Mouse (Mus musculus) heart, adult 18-20 months (tissue): Measurements from ENCODE around the gene Clca1. TPM values are rescaled to one million over a fixed set of nuclear protein-coding genes. Genes with fewer than 3 reads are reported as not detected.
"Not testable (repeated sequence)": the region's sequence is repeated elsewhere in the genome, so short reads cannot be mapped to it uniquely, and the experiment has no call there.

Source experiments
- DNase-seq, 2 experiments: peaks; one replicate each; pipeline ENCODE4 v3.0.0; 2021 to 2022; ENCODE audit warnings: mixed read lengths in 1 of 2
- long read RNA-seq, 2 experiments: library from polyadenylated mRNA; stranded (forward); transcript quantifications; one replicate each; pipeline ENCODE4 v2.0.0; 2021
- total RNA-seq, 2 experiments: library from RNA; stranded (reverse); gene quantifications; 2 replicates each; pipeline ENCODE4 v1.2.3; 2021

The Clca1 gene
- total RNA-seq, result not detected
- long read RNA-seq, experiment 1, result 0 reads
- long read RNA-seq, experiment 2, result 0 reads

DNA sequence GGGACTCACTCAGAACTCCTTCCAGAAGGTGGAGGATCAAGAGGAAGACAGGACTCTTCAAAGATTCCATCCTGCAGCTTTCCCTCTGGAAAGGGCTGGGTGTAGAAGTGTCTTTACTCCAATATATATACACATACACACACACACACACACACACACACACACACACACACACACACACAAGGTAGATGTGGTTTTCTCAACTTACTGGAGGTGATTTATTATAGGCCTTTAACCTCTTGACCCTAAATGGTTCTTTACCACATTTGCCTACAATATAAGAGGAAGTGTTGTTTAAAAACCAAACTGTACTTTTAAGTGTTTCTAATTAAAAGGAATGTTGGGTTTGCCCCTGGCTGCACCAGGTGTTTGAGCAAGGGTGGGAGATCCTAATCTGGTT is at the start of gene Clca1:
Gene Clca1, minus strand, starts transcription at position 101 of the 400 bp plus-strand sequence.
- no peak for DNase-seq

DNA sequence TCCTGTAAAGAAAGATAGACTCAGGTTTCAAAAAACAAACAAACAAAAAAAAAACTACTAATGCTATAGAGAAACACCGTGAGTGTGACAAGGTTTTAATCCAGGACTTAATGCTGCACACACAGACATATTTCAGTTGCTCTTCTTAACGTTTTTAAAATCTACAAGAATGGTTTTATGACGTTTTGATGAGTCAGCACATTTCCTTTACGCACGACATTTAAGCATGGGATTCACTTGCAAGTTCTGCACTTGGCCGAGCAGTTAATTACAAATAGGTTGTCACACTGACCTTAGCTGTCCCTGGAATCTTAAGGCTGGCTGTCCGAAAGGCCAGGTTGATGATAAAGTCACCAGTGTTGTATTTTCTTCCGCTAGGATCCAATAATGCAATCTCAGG is 48.3 kb upstream of the Clca1 start:
- no peak for DNase-seq

DNA sequence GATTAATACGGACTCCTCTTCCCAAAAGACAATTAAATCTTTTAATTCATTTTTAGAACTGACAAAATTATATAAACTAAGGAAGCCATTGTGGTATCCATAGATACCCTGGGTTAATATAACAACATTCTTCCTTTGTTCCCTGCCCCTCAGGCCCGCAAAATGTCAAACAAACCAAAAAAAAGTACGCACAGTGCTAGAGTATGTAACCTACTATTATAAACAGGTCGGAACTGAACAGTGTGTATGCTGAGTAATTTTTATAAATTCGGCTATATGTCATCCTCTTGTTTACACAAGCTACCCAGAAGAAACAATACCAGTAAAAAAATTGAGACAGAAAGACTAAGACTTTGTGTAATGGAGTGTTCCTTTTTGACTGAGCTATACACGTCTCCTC is 45.8 kb upstream of the Clca1 start:
- DNase-seq, result no peak

DNA sequence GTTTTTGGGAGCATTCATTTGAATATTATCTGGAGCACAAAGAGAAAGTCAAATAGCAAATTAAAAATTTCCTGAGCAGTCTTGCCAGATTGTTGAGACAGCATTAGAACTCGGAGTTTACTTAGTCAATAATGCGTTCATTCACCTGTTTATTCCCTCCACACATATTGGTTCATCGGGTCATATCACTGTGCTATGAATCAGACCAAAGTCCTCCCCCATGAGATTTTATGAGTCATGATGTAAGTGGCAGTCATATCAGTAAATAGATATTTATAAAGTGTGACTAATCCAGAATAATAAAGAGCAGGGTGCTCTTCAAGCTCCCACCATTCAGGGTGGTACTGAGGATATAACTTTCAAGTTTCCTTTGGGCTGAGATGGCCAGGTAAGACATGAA is 39.8 kb upstream of the Clca1 start:
- DNase-seq, result no peak

DNA sequence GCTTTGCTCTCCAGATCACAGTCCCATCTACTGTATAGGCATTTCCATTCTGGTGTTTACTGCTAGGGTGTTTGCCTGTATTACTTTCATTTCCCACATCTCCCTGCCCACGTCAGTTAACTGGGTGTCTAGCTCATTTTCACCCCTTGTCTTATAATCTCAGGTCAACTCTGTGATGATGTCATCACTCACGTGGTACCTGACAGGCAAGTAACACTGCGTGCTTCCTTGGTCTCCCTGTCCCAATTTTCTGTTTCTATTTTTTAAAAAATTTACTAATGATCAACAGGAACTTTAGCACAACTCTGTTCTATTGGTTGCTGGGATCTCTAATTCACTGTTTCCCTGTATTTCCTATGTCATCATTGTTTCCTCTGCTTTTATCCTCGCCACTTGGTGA is 36.4 kb upstream of the Clca1 start:
- no peak for DNase-seq

DNA sequence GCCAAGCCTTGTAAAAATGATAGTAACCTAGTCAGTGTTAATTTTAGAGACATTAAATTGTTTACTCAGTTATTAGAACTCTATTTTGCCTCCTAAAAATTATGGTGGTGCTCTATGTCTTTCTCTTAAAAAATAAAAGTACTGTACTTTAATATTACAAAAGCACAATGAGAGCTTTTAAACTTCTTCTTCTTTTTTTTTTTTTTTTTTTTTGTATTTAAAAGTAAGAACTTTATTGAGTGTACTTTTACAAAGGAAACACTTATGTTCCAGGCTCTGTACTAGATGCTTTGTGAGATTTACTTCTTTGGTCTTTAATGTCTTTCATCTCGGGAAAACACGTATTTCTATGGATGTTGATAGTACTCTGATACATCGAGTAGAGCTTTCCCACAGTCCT is 22.6 kb upstream of the Clca1 start:
- DNase-seq, result not testable (repeated sequence)

DNA sequence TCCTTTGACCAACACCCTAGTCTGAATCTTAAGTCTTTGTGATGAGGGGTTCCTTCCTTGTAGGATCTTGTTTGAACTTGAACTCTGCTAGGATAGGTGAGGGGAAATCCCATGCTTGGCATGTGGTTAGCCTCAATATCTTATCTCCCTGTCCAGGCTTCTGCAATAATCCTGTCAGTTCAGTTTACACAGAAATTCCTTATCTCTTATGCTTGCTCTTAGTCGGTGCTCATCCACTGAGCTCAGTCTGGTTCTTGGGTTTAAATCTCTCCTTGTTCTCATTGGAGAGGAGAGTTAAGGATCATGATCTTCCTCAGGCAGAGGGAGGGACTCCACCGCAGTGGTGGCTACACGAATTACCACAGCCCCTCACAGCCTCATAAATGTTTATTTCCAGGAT is 17.2 kb upstream of the Clca1 start:
- DNase-seq, result no peak

DNA sequence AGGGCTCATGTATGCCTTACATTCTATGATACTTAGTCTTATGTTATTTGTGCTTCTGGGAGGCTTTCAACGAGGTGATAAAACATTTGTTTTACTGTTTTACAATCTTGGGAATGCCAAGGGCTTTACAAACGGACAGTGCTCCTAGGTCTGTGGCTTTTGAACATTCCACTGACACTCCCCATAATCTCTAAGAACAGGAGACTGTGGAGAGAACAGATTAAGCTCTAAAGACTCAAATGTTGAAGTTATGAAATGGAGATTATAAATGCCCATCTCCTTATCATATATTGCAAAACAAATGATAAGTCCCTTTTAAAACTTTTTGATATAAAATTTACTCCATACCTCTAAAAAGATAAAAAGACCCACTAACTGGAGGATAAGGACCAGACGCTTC is 6.2 kb upstream of the Clca1 start:
- DNase-seq, result no peak

DNA sequence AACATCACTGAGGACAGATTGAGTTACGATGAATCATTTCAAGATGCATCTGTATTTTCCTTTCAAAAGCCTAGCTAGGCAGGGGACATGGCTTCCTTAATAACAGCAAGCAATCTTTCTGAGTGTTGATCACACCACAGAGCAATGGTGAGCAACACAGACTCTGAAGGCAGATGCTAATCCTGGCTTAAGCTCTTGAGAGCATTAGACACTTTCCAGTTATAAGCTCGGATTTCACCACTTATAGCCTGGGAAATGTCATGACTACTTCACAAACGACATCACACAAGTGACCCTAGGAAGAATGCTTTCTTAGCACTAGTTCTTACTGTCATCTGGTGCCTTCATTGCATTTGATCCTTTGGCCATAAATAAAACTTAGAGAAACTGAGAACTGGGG is 4.5 kb downstream of the Clca1 start:
- no peak for DNase-seq

DNA sequence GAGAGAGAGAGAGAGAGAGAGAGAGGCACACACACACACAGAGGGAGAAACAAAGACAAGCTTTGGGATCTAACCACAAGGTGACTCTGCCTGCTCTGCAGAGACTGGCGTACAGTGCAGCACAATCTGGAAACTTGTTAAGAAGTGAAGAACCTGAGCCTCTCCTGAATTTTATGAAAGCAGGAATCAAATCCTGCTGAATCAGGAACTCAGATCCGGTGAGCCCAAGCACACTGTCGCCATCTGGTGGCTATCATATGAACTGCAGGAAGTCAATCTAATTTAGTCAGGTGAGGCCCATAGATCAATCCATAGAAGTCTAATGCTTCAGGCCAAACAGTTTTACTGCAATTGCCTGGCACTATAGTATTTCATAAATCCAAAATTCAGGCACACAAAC is 5.8 kb downstream of the Clca1 start:
- peak; percentile 27 to 70 for DNase-seq

DNA sequence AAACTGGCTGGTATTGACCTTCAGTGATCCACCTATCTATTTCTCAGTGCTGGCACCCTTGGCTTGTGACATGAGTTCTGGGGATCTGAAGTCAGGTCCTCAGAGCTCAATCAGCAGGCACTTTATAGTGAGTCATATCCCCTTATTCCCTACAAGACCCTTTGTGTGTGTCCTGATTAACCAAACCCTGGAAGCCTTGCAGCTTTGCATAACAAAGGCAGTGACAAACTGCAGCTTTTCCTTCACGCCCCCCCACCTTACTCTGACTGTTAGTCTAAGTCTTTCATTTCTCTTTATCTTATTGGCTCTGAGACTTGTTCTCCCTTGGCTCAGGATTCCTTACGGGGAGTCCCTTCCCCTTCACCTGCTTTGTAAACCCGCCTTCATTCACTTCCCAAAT is 14.8 kb downstream of the Clca1 start:
- no peak for DNase-seq

DNA sequence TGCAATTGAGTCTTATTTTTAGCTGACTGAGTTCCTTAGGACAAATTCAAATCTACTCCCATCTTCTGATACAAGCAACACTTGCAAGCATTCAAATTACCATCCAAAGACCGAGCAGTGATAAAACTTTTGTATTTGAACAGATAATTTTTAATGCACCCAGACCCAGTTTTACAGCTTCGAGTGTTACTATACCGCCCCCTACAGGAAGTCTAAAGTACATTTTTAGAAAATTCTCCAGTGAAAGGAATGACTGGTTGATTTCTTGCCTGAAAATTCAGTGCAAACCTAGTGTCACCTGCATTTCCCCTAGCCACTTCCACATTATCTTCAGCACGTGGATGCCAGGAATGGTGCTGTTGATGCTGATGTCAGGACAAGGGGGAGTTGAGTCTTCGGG is 28.2 kb downstream of the Clca1 start:
- peak in 1 of 2 experiments; percentile 4 for DNase-seq

DNA sequence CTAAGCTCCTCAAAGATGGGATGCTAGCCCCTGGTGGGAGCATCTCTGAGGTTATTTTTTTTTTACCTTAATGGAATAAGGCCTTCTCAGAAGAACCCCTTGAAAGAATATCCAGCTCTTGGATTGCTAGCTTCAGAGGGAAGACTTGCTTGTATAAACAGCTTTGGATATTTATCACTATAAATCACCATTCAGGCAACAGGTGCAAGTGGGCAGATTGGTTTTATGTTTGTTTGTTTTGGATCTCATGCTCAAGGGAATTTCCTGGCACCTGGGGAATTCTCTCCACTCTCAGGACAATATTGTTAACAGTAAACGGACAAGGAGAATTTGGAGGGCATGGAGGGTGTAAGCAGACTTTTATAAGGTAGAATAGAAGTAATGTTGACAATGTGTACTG is 31.7 kb downstream of the Clca1 start:
- DNase-seq, result no peak

DNA sequence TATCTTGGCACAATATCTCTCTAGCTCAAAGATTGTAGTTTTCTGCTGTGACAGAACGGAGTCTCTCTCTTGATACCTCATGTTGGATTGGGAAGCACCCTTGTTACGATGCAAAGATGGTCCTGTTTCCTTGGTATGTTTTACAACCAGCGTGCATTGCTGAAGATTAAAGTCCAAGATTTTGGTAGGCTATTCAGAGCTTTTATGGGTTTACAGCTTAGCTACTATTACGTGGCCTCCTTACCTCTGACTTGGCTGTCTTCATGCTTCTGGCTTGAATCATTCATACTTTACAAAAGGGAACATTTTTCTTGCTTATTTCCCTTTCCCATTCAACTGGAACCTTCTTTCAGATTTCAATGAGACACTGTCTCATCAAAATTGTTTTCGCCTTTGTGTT is 39.5 kb downstream of the Clca1 start:
- DNase-seq, result no peak

DNA sequence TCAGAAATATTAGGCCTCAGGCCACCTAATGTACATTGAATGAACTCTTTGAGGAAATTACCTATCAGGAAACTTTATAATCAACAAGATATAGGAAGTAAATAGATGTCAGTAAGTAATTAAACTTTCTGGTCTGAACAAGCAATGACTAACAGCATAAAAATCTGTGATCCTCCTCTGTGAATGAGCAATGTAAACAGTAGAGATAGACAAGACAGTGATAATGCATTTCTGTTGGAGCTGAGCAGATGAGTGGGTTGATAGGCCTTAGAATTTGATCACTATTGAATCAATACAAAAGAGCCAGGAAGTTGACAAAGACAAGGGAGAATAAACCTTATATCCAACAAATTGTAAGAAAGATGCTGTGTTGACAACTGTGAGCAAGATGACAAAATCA is 40.0 kb downstream of the Clca1 start:
- DNase-seq, result no peak

DNA sequence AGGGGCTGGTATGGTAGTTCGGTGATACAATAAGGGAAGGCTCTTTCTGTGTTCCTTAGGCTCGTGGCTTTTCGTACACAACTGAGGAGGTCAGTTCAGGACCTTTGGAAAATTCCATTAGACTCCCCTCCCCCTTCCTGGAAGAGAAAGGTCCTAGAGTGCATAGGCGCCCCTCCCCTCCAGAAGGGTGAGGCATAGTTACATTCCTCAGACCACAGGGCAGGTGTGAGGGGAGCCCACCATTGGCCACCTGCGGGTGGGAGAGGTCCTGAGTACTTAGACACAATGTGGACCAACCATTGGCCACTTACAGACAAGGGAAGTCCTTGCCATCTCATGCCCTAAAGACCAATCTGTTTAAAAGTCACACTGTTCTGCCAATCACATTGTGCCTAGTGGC is 46.7 kb downstream of the Clca1 start:
- DNase-seq, result no peak

DNA sequence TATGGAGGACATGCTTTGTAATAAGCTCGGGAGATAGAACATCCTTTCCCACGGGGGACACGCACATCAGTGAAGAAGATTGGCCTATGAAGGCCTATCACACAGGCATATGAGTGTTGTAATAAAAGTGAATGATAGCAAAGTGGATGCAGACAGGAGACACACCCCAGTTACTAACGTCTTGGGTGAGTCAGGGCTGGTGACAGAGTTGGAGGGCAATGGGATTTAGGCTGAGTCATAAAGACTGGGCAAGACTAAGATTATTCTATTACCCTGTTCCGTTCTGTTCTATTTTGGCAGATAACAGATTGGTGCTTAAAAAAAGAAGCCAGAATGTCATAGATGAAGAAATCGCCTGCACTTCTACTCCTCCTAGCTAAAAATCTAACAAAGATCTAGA is 52.0 kb downstream of the Clca1 start:
- no peak for DNase-seq

DNA sequence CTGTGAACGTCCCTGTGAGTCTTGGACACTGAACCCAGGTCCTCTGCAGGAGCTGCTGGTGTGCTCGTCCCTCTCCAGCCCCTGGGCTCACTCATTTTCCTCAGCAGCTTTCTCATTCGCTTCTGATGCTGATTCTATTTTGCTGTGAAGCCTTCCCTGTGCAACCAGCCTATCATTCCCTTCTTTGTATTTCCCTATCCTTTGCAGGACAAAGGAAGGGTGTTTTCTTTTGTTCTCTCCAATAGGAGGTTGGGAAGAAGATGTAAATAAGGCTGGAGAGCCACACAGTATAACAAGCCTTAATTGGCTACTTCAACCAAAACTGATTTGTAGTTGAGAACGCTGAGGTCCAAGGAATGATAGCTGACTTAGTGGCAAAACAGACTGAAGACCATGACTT is 54.9 kb downstream of the Clca1 start:
- no peak for DNase-seq

DNA sequence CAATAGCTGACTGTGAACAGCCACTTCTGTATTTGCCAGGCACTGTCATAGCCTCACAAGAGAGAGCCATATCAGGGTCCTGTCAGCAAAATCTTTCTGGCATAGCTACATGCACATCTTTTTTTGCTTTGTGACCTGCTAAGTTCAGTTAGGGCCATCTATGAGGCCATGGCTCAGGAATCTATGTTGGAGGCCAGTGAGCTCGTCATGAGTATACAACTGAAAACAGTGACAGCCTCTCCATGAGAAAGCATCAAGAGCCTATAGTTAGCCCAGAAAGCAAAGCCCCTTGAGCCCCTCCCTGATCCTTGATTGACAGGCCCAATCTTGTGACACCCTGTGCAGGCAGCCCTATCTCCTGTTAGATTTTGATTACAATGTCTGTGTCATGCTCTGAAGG is 56.5 kb downstream of the Clca1 start:
- no peak for DNase-seq

DNA sequence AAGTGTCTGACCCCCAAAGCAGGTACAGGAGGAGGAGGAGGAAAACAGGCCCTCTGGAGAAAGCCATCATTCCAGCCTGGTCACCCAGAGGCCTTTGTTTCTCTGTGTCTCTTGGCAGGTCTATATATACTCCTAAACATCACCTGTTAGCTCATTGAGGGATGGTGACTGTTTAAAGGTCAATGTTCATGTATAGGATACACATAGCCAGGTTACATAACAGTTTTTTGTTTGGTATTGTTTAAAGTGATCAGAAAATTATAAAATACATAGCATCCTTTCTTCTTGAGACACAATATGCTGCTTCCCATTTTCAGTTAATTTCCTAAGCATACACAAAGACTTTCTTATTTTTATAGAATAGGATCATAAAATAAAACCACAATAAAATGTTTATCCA is 57.6 kb downstream of the Clca1 start, which contains the start of gene Clca4a:
Gene Clca4a, minus strand, starts transcription at position 101 of the 400 bp plus-strand sequence.
- no peak for DNase-seq

DNA sequence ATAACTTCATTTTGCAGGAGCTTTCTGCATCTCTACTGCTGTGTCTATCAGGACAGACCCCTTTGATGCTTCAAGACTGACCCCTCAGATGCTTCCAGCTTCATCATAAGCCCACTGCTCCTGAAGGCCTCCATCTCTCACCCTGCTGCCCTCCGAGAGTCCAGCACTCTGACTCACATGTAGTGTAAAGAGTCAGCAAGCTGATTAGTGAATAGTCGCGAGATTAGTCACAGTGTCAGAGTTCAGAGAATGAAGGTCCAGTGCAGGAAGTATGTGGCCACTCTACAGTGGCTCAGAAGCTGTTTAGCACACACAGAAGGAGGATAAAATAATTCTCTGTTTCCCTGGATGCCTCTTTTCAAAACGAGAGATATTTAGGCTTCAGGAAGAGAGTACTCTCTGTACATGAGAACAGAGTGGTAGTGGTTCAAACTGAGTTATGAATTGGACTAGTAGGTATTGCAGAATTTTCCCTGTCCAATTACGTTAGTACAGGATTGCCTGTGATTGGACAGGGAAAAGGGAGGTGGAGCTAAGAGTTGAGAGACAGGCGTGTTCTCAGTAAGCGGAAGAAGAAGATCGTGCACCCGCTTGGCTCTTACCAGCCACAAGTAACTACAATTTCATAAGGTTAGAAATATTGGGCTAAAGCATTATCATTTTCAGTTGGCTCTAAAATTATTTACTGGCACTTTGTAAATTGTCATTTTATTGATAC is 60.9 kb downstream of the Clca1 start:
- DNase-seq, result no peak

DNA sequence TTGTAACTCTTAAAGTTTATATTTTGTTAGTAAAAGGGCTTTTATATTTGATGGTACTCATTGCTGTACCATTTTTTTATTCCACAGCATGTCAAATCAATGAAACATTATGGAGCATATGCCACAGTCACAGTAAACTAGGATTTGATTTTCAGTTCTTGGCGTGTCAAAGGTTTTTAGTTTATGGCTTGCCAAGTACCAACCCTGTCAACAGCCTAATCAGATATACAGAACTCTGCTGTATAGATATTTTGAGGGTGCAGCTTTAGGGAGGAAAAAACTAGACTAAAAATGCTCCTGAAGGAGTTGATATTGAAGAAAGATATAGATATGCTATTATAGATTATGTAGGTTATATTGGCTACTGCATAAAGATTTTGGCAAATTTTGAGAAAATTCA is 62.8 kb downstream of the Clca1 start:
- DNase-seq, result no peak

DNA sequence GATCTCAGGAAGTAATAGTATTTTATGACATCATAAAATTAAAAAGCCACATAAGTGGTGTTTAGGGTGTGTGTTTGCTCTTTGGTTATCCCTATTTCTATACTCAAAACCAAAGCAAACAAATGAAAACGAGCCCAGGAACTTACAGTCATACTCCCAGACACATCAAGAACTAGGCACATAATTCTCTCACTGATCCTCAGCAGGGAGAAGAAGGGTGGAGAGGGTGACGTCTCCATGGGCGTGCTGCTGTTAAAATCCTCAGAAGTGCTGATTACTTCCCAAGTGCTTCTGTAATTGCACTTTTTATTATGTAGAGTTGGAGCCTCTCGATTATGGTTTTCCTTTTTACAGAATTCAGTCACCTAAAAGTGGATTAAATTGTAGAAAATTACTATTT is 66.5 kb downstream of the Clca1 start:
- no peak for DNase-seq
